Mouse (Mus musculus): ENCODE results near the gene Csde1. TPM values are rescaled to one million over a fixed set of nuclear protein-coding genes. Genes with fewer than 3 reads are reported as not detected.
A peak's percentile ranks its signal among the peaks of the same experiment; 100 is the strongest.

The Csde1 gene
- total RNA-seq, 4 experiments from 2014 or later = 239 to 259 (median 251) TPM

DNA sequence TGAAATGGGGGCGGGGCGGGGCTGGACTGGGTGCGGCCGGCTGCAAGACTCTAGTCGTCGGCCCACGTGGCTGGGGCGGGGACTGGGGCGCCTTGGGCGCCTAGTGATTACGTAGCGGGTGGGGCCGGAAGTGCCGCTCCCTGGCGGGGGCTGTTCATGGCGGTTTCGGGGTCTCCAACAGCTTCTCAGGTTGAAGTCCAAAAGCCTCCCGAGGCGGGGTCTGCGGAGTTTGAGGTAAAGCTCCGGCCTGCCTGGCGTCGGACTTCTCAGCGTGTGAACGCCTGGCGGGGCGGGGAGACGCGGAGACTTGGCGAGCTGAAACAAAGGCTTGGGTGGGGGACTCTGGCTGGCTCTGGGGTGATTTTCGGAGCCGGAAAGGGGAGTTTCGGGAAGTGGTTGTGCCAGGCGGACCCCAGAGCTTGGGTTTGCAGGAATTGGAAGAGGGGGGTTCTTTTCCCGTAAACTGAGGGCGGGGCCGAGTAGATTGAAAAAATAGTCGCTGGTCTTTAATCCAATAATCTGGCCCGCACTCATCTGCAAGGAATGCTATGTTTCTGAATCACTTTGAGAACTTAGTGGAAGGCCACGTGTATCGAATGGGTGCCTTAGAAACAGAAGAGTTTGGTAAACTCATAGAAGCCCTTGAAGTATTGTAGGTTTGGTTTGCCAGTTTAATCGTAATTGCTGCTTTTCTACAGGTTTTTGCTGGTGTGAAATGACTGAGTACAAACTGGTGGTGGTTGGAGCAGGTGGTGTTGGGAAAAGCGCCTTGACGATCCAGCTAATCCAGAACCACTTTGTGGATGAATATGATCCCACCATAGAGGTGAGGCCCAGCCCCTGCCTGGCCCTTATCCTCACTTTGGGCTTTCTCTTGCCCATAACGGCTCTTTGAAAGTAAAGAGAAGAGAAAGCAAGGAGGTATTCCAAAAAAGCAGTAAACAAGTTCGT is 38.3 kb downstream of the Csde1 start, which contains the start of gene Nras:
Gene Nras, plus strand, starts transcription at position 79 of the 951 bp plus-strand sequence.
- peak; percentile 87 to 89 for DNase-seq (ENCODE audit: low spot score in 2 of 2)

DNA sequence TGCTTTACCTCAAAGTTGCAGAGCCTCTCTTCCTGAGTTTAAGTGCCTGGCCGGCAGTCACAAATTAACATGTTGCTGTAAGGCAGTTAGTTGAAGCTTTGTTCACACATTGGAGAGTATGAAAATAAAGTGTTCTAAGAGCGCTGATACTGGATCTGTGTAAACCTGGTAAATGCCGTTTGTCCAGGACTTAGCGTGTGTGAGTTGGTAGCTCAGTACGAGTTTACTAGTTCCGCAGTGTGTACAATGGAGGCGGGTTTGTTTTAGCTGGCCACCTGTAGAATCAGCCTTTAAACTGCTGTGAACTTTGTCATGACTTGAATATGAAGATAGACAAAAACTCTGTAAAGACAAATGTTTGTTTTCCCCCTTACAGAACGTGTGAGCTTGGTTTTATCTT is 46.7 kb downstream of the Csde1 start:
- no peak for DNase-seq (ENCODE audit: low spot score in 2 of 2)

DNA sequence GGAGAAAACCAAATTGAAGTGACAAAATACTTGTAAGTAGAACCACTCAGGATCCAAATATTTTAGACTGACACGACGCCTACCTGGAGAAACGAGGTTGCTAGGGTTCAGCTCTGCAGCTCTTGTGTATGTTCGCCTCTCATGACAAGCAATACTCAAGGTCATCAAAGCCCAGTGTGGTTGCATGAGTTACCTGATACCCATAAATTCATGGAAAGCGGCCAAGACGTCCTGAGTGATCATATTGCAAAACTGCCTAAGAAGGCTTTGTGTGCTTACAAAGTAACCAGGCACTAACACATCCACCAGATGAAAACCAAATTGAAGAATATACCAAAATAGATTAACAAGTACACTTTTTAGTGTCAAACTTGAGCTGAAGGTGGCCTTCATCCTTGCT is 48.7 kb downstream of the Csde1 start:
- DNase-seq (ENCODE audit: low spot score in 2 of 2) = no peak

DNA sequence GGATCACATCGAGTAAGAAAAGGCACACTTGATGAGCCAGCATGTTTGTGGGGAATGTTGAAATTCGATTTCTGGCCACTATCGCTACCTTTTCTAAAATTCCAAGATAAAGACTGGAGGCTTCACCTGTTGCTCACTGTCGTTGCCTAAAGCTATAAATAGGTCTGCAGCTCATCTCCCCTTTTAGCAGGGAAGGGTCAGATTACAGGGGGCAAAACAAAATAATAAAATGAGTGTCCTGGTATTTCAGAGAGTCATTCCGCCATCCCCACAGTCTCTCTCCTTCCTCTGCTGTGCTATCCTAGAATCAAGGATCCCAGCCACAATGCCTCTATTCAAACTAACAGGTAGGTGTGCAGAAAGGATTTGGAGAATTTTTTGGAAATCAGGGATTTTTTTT is 53.5 kb downstream of the Csde1 start, which contains the start of gene Ampd1:
Gene Ampd1, plus strand, starts transcription at position 244 of the 400 bp plus-strand sequence.
- no peak for DNase-seq (ENCODE audit: low spot score in 2 of 2)

DNA sequence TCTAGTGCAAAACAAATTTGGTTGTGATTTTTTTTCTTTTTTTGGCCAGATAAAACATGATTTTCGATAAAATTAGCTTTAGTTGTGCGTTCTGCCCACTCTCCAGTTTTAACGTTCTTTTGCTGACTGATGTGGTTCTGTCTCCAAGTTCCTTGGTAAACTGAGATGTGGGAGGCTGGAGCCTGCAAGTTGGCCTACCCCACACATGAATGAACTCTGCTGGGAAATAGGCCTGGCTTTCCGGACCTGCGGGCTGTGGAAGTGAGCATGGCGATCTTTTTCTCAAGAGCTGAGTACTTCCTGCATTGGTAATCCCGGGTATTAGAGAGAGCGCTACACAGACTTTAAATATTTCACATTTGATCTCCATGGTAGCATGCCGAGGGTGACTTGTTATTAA is 55.6 kb downstream of the Csde1 start:
- DNase-seq (ENCODE audit: low spot score in 2 of 2) = no peak

DNA sequence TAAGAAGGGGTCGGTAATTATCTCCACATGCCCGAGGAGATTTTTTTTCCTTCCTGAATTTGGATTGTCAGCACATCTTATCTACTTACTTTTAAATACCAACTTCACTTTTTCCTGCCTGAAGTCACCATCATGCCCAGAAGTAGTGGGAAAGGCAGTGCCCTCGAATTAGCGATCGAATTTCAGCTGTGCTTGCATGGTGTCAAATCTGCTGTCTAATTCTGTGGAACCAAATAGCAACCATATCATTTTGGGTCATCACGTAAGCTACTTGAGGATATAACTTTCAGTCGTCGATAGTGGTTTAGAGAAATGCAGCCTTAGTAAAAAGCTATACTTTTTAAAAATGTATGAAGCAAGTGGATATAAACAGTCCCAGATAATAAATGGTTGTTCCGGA is 56.2 kb downstream of the Csde1 start:
- DNase-seq (ENCODE audit: low spot score in 2 of 2) = no peak

DNA sequence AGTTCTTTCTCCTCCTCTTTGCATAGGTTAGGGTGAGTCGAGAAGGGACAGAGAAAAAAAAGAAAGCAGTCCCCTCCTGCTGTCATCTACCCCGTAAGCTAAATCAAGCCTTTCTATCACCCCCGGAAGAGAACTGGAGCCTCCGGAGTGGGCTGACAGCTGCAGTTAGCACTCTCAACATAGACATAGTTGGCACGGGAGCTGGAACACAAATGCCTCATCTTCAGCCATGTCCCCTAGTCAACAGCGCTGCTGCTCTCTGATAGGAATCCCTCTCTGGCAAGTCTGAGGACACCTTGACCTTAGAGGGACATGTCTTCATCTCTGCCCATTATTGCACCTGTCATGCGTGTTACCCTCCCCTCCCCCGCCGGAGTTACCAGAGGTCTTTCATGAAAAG is 59.1 kb downstream of the Csde1 start:
- DNase-seq (ENCODE audit: low spot score in 2 of 2) = no peak

DNA sequence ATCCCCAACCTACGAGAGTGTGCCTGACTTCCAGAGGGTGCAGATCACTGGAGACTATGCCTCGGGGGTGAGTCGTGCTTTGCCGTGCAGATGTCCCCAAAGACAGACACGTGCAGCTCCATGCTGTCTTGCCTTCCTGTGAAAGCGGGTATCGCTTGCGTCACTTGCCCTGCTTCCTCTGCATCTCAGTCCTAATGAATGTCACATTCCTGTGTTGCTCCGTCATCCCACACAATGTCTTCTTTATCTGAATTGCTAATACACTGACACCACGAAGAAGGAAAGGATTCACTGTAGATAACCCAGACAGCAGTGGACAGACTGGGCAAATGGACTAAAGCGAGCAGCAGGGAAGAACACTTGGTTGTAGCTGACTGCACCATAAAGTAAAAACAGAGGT is 60.8 kb downstream of the Csde1 start:
- no peak for DNase-seq (ENCODE audit: low spot score in 2 of 2)

DNA sequence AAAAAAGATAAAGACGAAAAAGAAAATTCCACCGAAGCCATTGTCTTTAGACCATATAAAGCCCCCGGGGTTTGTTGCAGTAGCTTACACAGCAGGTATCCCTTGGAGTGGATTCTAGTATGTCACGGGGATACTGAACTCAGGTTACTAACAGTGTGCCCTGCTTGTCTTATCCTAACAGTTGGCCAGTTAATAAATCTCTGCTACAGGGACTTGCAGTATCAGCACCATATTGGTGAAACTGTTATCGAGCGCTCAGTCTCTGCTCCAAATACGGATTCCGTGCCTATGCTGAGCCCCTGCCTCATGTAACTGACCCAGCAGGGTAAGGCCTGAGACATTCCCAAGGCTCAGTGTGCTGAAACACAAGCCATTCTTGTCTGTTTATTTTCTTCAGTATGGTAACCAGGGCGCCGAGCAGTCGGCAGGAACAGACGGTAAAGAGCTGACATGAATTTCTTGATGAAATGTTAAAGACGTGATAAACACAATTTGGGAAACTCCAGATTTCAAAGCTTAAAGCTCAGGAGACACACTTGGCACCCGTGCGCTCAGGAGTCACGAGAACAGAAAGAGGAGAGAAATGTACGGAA is 61.7 kb downstream of the Csde1 start:
- DNase-seq (ENCODE audit: low spot score in 2 of 2) = peak in 1 of 2 experiments; percentile 7

DNA sequence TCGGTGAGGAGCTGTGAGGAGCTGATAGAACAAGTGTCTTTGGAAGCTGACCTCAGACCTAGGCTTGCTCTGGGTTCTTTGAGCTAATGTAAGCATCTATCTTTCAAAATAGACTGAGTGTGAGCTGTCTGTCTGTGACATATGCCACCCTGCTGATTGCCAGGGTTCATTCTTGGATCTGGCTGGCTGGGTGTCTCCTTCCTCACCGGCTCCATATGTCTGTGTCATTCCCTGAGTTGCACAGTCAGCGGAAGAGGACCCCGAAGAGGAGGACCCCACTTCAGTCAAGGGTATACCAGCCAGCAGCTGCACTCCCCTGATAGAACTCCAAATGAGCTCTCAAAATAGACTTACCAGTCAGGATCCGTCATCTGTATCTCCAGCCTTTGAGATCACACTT is 62.5 kb downstream of the Csde1 start:
- DNase-seq (ENCODE audit: low spot score in 2 of 2) = no peak

DNA sequence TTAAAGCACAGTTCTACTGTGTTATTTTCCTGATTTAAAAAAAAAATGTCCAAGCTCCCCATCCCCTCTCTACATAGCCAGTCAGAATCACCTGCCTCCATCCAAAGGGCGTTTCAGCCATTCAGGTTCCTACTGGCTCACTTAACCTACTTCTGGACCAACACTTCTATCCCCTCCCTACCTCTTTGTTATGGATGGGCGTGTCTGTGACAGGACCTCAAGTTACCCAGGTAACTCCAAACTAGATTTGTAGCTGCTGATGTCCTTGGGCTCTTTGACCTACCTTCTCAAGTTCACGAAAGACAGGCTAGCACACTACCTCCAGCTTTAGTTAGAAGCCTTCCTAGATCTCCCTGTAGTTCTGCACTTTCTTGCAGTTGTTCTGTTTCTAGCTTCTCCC is 65.8 kb downstream of the Csde1 start:
- no peak for DNase-seq (ENCODE audit: low spot score in 2 of 2)

DNA sequence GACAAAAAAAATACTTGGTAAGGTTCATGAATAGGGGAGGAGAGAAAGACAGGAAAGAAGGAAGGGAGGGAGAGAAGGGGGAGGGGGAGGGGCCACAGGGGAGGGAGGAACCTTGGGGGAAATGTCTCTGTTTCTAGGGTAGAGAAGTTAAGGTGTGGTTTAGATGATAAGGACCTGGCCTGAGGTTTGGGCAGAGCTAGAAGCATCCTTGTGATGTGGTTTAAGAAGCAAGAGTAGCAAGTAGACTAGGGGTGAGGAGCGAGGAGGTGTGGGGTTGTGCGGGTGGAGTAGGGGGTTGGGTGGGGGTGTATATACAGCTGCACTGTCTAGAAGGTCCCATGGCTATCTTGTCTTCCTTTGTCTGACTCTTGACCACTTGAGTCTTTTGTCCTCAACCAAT is 71.5 kb downstream of the Csde1 start:
- DNase-seq (ENCODE audit: low spot score in 2 of 2) = no peak

DNA sequence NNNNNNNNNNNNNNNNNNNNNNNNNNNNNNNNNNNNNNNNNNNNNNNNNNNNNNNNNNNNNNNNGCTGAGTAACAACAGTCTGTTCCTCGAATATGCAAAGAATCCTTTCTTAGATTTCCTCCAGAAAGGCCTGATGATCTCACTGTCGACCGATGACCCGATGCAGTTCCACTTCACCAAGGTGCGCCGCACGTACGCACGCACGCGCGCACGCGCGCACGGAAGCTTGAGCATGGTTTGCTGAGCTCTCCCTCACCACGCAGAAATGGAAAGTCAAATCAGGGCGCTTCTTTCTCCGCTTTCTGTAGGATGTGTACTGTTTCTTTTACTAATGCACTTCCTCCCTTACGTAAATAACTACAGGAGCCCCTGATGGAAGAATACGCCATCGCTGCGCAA is 78.4 kb downstream of the Csde1 start:
- DNase-seq (ENCODE audit: low spot score in 2 of 2) = no peak

DNA sequence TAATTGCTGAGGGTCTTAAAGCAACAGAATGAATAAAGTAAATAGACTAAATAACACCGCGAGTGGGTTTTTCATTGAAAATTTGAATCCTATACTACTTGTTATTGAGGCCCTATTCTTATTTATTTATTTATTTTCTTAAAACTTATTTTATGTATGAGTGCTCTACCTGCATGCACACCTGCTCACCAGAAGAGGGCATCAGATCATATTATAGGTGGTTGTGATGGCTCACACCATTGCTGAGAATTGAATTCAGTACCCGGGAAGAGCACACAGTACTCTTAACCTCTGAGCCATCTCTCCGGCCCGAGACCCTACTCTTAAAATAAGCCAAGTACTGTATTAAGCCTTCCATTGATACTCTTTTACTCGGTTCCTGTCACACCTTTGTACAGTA is 79.4 kb downstream of the Csde1 start:
- DNase-seq (ENCODE audit: low spot score in 2 of 2) = no peak

DNA sequence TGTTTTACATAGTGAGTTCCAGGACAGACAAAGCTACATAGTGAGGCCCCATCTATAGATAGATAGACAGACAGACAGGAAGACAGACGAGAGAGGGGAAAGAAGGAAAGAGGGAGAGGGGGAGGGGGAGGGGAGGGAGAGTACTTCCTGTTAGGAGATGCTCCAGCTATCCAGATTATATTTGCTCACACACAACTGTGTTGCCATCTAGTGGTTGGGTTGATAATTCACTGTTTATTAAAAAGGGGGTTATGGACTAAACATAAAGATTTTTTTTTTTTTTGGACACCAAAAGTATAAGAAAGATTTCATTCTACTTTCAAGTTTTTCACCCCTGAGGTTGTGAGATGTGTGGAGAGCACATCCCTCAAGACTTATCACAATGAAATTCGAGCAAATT is 80.5 kb downstream of the Csde1 start:
- DNase-seq (ENCODE audit: low spot score in 2 of 2) = no peak

DNA sequence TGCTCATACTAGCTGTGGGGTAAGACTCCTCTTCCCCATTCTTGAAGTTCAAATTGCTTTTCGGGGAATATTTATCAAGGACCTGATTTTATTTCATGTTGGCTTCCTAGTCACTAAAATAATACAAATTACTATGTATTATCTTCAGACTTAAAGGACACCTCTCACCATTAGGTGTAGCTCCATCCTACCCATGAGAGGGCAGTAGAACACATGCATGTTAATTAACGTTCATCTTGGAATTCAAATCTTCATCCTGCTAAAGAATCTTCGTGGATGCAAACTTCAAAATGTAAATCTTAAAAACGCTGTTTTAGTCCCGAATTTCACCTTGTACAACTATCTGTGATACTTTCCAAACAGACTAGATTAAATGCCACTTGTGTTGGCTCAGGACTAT is 81.0 kb downstream of the Csde1 start:
- DNase-seq (ENCODE audit: low spot score in 2 of 2) = no peak

DNA sequence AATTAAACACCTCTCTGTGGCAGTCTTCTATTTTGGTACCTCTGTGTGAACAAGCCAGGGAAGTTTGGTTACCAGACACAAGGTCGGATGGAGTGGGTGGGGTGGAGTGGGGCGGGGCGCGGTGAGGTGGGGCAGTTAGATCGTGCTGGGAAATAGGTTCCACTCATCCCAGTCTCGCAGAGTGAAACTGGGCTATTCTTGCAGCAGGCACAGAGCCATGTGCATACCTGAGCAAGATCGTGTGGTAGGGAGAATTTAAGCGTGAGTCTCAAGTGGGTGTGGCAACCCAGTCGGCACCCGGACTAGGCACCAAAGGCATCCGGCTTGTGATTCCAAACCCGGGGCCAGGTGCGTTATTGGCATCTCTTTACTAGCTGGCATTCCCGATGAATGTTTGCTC is 81.7 kb downstream of the Csde1 start:
- no peak for DNase-seq (ENCODE audit: low spot score in 2 of 2)

DNA sequence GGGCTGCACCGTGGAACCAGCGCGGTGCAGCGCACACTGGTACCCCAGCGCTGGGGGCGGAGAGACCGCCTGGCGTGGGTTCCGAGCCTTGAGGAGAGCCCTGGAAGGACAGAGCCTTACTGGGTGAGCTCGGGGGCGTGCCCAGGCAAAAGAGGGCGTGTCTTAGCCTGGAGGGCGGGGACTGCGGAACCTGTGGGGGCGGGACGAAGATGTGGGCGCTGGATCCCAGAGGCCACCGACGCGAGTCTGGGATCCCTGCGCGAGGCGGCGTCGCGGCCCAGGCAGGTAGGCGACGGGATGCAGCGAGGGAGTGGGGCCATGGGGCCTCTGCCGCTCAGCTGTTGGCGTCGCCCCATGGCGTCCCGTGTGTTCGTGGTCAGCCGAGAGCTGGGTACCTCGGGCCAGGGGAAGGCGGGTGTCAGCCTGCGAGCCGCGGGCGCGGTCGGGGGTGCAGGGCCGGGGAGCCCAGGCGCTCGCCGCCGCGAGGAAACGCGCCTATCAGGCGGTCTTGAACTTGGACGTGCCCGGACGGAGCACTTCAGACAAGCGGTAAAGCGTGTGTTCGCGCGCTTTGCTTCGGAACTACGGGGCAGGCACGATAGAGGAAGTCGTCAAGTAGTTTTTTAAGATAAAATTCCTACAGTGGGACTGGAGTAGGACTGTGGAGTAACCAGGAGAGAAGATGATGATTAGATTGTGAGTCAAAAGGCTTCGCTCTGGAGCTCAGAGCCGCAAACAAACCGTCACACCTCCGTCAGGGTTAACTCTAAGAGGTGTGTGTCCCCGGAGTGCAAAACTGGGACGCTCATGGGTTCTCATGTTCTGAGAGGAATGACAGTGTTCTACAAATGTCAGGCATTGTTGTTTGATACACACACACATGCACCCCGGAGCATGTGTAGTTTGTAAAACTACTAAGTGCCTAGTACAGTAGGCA is 82.5 kb downstream of the Csde1 start, which contains the start of gene Dennd2c:
Gene Dennd2c, plus strand, starts transcription at position 151 of the 937 bp plus-strand sequence.
- peak; percentile 32 to 38 for DNase-seq (ENCODE audit: low spot score in 2 of 2)
